Mouse (Mus musculus) retina, adult 2 months (tissue): ENCODE data around the gene 1700028P14Rik.

Experiments used
- DNase-seq: peaks from one replicate; pipeline ENCODE4 v3.0.0-alpha.2; 2012; ENCODE audit warnings: low read depth, low spot score

The 1700028P14Rik gene

GRCm38 (mm10) chr19:23607951-23608350, 44.7 kb downstream of the 1700028P14Rik start:
- no peak for DNase-seq

DNA sequence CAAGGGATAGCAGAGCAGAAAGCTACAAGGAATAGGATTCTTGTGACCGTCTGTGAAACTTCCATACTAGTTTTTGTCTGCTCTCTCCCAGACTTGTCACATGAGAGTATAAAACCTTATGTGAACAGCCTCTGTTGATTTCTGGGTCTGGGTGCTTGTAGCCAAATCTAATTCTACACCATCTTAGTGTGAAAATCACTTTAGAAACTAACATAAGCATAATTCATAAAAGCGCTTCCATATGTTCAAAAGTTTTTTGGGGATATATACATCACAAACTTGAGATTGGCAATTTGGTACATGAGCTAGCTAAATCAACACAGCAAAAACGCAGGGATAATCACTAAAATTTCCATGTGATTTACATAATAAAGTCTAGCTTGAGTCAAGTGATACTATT, 57.7 kb downstream of the 1700028P14Rik start:
- DNase-seq = no peak

GRCm38 (mm10) chr19:23578606-23579355, 73.8 kb downstream of the 1700028P14Rik start:
- peak; percentile 8 for DNase-seq

DNA sequence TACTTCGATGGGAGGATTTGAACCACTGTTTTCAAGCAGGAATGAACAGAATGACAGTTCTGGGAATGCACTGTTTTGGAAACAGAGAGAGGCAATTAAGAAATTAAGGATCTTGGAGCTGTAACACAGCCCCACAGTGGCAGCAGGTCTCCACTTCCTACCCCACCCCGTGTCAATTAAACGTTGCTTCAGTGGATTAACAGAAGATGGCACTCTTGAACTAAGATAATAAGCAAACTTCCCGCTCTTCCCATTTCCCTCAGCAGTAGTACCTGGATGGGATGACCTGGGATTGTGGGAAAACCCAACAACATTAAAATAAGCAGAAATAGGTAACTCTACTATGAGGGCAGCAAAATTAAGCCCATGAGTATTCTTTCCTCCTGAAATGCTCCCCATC, 75.9 kb downstream of the 1700028P14Rik start:
- no peak for DNase-seq

DNA sequence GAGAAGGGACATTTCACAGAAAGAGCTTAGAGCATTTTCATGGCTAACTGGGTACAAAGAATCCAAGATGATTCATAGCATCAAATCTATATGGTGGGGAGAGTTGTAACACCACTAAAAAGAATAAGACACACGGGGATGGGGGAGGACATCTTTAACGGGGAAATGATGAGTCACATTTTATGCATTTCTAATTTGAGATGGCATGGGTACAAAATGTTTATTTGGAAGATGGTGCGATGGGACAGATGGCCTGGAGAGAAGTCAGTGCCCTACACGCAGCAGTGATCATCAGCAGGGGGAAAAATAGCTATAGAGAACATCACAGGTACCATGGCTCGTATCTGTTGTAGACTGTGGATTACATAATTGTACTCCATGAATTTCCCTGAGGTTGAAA, 88.9 kb downstream of the 1700028P14Rik start:
- no peak for DNase-seq

- no peak for DNase-seq
These were observed 90.0 kb downstream of the 1700028P14Rik start for GRCm38 (mm10) chr19:23562588-23562987.

- no peak for DNase-seq
These were observed 90.6 kb downstream of the 1700028P14Rik start for GRCm38 (mm10) chr19:23562061-23562460.

DNA sequence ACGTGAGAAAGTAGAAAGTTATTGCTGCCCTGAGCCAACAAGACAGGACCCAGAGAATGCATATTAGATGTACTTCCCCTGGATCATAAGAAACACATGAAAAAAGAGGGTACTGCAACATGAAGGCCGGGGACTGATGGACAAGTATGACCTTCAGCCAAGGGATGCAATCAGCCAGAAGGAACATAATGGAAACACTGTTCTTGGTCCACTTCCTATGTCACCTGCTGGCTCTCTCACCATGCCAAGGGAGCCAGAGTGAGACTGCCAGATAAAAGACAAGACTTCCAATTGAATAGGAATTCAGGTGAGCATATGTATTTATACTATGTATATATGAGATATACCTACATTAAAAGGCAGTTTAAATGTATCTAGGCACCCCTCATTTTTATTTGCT, 99.2 kb downstream of the 1700028P14Rik start:
- no peak for DNase-seq

DNA sequence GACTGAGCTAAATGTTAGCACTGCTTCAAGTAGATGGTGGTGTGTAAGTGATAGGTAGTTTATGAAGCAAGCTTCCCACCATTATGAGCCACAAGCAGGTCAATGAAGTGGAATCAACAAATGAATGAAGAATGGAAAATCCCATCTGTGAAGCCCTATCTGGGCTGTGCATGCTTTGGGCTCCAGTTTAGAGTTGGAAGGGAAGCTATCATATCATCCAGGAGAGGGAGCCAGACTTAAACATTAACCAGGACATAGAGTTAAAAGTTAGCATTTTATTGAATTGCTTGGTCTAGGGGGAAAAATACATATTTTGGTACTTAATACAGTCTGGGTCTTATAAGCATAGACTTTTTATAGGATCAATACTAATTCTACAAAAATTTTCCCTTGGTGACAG, 107.0 kb downstream of the 1700028P14Rik start:
- DNase-seq = no peak

- DNase-seq = no peak
These were observed 109.2 kb downstream of the 1700028P14Rik start for GRCm38 (mm10) chr19:23543244-23544004.

DNA sequence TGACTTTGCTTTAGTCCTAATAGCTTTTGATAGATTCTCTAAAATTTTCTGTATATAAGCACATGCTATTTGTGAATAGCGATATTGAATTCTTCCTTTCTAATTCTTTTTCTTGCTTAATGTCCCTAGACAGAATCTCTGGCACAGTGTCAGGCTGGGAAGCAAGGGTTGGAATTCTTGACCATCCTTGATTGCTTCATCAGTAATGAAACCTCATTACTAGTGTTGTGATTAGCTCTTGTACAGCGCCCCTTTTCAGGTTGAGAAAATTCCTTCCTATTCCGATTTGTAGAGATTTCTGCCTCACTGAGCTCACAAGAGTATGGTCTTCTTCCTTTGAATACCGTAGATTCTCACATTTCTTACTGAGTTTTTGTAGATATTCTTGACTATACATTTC, 109.9 kb downstream of the 1700028P14Rik start:
- no peak for DNase-seq

DNA sequence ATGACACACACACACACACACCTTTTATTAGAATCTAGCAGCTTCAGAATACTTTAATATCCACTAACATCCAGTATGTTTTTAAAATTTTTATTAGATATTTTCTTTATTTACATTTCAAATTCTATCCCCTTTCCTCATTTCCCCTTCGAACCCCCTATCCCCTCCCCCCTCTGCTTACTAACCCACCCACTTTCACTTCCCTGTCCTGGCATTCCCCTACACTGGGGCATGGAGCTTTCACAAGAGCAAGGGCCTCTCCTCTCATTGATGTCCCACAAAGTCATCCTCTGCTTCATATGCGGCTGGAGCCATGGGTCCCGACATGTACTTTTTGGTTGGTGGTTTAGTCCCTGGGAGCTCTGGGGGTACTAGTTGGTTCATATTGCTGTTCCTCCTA, 116.9 kb downstream of the 1700028P14Rik start:
- DNase-seq = no peak

DNA sequence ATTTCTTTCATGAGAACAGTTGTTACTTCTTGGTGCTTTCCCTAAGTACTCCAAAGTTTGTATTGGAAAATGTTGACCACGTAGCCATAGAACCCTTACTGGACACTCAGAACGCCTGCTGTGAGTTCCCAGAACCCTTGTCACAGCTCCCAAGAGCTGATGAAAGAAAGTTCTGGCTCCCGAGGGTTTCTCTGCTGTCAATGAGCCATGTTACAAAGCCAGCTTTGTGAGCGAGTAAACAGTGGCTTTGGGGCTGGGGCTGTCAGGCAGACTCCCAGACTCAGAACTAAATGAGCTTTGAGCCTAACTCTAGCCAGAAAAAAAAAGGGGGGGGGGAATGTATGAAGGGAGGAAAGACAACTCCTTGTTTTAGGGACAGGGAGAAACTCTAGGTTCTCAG, 120.7 kb downstream of the 1700028P14Rik start:
- DNase-seq = no peak

GRCm38 (mm10) chr19:23523711-23524110, 128.9 kb downstream of the 1700028P14Rik start:
- DNase-seq = peak; percentile 22

DNA sequence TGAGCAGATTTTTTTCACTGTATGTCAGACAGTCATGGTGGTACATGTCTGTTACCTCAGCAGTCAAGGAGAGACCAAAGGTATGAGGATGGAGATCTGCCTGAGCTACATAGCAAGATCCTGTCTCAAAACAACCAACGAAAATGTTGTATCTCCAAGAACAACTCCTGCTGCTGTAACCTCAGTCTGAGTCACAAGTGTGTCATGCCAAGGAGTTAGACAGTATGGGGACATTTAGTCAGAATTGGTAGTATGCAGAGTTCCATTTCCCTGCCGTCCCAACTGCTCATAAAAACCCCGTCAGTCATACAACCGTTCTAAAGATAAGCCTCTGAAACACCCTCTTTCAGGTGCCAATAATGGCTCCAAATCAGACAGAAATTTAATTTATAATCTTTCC, 130.8 kb downstream of the 1700028P14Rik start:
- no peak for DNase-seq

GRCm38 (mm10) chr19:23521071-23521470, 131.5 kb downstream of the 1700028P14Rik start:
- no peak for DNase-seq

DNA sequence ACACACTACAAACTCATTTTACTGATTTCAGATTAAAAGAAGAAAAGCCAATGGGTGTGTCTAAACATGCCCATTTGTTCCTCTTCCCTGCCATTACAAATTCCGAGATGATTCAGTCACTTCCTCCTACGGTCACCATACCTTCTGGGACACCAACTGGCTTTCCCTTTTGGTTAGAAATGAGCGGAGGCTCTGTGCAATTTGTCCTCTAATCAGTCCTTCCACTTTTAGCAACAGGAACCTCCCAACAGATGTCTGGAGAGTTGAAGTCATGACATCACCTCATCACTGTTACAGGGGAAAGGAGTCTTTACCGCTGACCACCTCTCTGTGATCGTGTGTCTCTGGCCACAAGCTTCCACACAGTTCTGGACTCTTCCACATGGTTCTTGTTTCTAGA, 132.0 kb downstream of the 1700028P14Rik start:
- no peak for DNase-seq

GRCm38 (mm10) chr19:23518477-23518876, 134.1 kb downstream of the 1700028P14Rik start:
- no peak for DNase-seq

DNA sequence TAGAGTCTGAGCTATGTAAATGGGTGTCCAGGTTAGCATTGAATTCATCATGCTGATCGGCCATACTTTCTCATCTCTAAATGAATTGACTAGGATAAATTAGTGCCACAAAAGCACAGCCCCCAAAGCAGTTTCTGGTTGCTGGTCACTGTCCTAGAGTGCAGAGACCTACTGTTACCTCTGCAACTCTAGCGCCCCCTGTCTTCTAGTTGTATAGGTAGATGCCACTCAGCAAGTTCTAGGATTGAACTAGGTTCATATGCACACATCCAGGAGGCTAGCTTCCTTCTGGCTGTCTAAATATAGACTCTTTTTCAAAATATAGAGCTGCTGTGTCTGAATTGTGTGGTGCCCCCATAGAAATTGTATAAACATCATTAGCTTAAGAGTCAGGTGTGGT, 141.3 kb downstream of the 1700028P14Rik start:
- DNase-seq = no peak
